Mouse (Mus musculus) bone marrow macrophage, adult 2 months (primary cell): ENCODE results near the gene Gnpat.

ENCODE experiments used
- CTCF ChIP-seq: IDR thresholded peaks from 2 replicates; pipeline ENCODE4 v1.5.1; 2012; ENCODE audit warnings: low read depth, mild to moderate bottlenecking, low read length, moderate library complexity
- POLR2A ChIP-seq: IDR thresholded peaks from 2 replicates; pipeline ENCODE4 v1.6.1; 2012; ENCODE audit warnings: mild to moderate bottlenecking, low read depth, low read length, borderline replicate concordance

GRCm38 (mm10) chr8:124914061-124914460, 51.2 kb downstream of the Gnpat start:
- no peak for TF ChIP-seq CTCF
- no peak for TF ChIP-seq POLR2A
